Mouse (Mus musculus) neutrophil, adult 83 days (primary cell): Measurements from ENCODE around the gene Atg16l1. TPM values are rescaled to one million over a fixed set of nuclear protein-coding genes. Genes with fewer than 3 reads are reported as not detected.

Experiments used
- total RNA-seq, 2 experiments: library from RNA; stranded (reverse); gene quantifications; one replicate each; pipeline ENCODE4 v1.2.4; 2023

Atg16l1 gene
- total RNA-seq, result 10 to 100 TPM; 35.3 to 41.0 TPM

DNA sequence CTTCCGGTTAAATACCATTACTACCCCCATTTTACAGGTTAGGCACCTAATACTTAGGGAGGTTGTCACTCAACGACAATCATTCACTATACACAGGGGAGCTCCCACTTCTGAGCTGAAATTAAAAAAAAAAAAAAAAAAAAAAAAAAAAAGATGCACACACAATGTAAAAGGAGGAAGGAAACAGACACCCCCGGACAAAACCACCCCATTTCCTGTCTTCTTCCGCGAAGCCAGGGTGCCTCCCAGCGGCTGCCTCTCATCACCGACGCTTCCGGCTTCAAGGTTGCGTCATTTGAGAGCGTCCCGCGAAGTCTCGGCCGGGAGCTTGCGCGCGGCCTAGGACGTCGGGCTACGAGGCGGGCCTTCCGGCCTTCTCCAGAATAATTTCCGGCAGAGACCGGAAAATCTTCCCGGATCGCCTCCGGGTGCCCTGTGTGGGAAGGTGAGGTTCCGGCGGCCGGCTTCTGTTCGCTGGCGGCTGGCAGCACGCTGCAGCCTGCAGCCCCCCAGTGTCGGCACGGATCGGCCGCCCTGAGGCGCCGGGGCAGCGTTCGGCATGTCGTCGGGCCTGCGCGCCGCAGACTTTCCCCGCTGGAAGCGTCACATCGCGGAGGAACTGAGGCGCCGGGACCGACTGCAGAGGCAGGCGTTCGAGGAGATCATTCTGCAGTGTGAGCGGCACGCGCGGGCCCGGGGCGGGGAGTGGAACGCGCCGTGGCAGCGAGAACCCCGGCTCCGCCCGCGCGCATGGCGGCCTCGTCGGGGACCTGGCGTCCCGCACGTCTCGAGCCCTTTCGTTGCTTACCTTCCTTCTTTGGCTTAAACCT is at the start of gene Atg16l1:
TSS of gene Atg16l1 (plus strand) at position 230 of the 830 bp plus-strand sequence.

GRCm38 (mm10) chr1:87803576-87803975 is 47.9 kb downstream of the Atg16l1 start, which contains the start of gene Sag:
Gene Sag (plus strand): TSS chr1:87803680.

Other genes starting within 250 kb of the Atg16l1 start
- not detected for gene Neu2, start 246.0 kb upstream of the Atg16l1 start, total RNA-seq
- not detected for gene Ngef, start 182.0 kb upstream of the Atg16l1 start, total RNA-seq
- 100 to 1,000 TPM; 271 to 321 TPM for gene Inpp5d, start 135.6 kb upstream of the Atg16l1 start, total RNA-seq
- gene Sag, start 47.8 kb downstream of the Atg16l1 start, total RNA-seq, result 1 to 10 TPM; 3.0 to 3.6 TPM
- gene Dgkd, start 97.4 kb downstream of the Atg16l1 start, total RNA-seq, result 100 to 1,000 TPM; 137 to 143 TPM